Mouse (Mus musculus): ENCODE measurements around the gene Foxd4. TPM values are rescaled to one million over a fixed set of nuclear protein-coding genes. Genes with fewer than 3 reads are reported as not detected.

The Foxd4 gene
- 0.13 and 0.41 TPM in 2 replicates for polyA plus RNA-seq (2012; rRNA removed)

DNA sequence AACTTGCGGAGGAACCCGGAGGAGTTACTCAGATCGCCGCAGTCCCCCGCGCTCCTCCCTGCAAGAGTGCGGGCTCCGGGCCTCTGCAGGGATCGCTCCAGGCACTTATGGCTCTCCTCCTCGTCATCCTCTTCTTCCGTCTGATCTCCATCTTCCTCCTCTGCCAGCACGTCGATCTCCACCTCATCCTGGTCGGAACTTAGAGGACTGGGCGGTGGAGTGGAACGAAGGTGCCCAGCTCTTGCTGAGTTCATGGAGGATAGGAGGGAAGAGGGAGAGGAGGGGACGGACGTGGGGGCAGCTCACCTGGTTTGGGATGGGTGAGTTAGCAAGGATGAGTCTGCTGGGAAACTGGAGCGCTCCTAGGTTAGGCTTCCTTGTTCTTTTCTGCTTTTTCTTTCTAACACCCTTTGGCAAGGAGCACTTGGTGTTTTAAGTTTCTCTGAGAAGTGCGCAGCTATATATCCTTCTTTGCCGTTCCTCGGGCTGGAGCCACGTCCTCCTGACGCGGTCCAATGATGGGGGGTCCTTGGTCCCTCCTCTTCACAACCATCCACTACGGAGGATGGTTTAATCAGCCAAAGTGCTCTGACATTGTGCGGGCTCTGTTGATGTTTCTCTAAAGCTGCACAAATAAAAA is at the start of gene Foxd4:
Gene Foxd4, minus strand, starts transcription at position 617 of the 640 bp plus-strand sequence.
- DNase-seq (ENCODE audit: low read depth): no peak
- TF ChIP-seq CTCF (IDR thresholded peaks at IDR 0.05; ENCODE audit: borderline replicate concordance, extremely low read depth, insufficient read depth, insufficient read length) (no peak), POLR2A (IDR thresholded peaks at IDR 0.05; ENCODE audit: borderline replicate concordance, extremely low read depth, insufficient read depth, insufficient read length, poor library complexity, severe bottlenecking) (no peak)

DNA sequence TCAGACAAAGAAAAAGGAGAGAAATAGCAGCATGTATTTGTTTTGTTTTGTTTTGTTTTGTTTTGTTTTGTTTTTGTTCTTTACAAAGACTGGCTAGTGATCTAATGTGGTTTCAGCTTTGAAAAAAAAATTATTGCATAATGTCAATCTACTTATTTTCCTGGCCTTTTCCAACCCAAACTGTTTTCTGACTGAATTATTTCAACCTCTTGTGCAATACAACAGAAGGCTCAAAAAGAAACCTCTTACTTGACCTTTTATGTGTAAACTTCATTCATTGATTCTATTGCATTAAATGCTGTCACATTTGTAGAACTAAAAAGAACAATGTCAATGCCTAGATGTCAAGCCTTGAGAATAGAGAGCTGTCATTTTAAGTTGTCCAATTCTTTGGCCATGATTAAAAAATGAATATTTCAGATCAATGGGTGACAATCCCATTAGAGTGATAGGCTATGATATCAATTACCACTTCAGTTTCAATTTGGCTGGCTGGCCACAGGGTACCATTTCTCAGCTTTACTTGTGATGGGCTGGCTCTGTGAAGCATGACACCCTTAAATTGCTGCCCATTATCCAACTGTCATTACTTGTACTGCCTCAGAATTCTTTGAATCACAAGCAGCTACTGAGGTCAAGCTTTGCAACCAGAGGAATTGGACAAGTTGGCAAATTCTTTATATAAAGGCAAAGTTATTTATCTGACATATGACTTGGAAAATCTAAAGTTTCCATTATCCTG is 44.7 kb upstream of the Foxd4 start:
- TF ChIP-seq CTCF (IDR thresholded peaks at IDR 0.05; ENCODE audit: borderline replicate concordance, extremely low read depth, insufficient read depth, insufficient read length) (no peak), POLR2A (IDR thresholded peaks at IDR 0.05; ENCODE audit: borderline replicate concordance, extremely low read depth, insufficient read depth, insufficient read length, poor library complexity, severe bottlenecking) (no peak)
- DNase-seq (ENCODE audit: low read depth): no peak

DNA sequence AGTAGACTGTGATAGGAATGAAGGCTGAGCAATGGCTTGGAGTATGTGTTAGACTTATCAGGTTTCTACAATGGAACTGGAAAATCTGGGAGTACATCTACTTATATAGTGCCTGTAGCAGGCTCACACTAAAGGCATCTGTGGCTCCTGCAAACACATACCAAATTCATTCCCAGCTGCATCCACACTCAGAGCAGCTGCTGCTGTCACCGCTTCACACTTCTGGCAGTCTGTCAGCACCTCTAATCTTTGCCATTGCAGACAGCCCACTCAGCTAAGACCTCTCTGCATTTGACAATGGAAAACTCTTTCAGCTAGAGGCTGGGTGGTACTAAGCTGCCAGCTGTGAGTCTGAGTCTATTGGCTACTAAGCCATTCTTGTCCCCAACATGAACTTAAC is 36.1 kb upstream of the Foxd4 start:
- peak; percentile 68 for DNase-seq (ENCODE audit: low read depth)
- TF ChIP-seq CTCF (IDR thresholded peaks at IDR 0.05; ENCODE audit: borderline replicate concordance, extremely low read depth, insufficient read depth, insufficient read length) (no peak), POLR2A (IDR thresholded peaks at IDR 0.05; ENCODE audit: borderline replicate concordance, extremely low read depth, insufficient read depth, insufficient read length, poor library complexity, severe bottlenecking) (no peak)

DNA sequence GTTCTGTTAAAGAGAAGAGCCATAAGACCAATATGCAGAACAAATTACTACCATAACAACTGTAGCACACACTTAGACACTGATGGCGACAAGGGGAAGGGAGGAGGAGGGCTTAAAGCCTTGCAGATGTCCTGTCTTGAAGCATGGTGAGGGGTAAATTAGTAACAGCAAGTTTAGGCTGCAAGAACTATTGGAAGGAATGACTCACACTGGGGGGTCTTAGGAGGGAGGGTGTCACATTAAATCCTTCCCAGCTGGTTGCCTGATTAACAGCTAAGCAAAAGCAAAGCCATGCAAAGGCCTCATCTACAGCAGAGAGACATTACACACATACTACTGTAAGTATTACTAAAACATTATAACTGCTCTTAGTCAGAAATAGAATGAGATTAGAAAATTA is 28.0 kb upstream of the Foxd4 start:
- TF ChIP-seq POLR2A (IDR thresholded peaks at IDR 0.05; ENCODE audit: borderline replicate concordance, extremely low read depth, insufficient read depth, insufficient read length, poor library complexity, severe bottlenecking): no peak
- no peak for TF ChIP-seq CTCF (IDR thresholded peaks at IDR 0.05; ENCODE audit: borderline replicate concordance, extremely low read depth, insufficient read depth, insufficient read length)
- DNase-seq (ENCODE audit: low read depth): no peak

DNA sequence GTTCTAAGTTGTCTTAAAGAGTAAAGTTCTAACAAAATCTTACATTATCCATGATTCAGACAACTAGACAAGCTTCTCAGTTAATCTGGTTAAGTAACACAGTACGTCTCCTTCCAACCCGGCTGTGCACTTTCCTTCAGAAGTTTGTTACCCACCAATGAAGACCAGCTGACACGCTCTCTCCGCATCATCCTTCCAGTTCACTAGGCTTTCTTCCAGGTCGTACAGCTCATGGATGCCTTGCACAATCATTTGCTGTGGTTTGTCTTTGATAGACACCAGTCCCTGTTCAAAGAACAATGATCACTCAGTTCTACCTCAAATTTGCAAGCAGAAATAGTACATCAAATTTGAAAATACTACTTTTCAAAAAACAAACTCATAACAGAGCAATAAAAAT is 19.9 kb upstream of the Foxd4 start:
- DNase-seq (ENCODE audit: low read depth): no peak
- no peak for TF ChIP-seq CTCF (IDR thresholded peaks at IDR 0.05; ENCODE audit: borderline replicate concordance, extremely low read depth, insufficient read depth, insufficient read length)
- TF ChIP-seq POLR2A (IDR thresholded peaks at IDR 0.05; ENCODE audit: borderline replicate concordance, extremely low read depth, insufficient read depth, insufficient read length, poor library complexity, severe bottlenecking): no peak

DNA sequence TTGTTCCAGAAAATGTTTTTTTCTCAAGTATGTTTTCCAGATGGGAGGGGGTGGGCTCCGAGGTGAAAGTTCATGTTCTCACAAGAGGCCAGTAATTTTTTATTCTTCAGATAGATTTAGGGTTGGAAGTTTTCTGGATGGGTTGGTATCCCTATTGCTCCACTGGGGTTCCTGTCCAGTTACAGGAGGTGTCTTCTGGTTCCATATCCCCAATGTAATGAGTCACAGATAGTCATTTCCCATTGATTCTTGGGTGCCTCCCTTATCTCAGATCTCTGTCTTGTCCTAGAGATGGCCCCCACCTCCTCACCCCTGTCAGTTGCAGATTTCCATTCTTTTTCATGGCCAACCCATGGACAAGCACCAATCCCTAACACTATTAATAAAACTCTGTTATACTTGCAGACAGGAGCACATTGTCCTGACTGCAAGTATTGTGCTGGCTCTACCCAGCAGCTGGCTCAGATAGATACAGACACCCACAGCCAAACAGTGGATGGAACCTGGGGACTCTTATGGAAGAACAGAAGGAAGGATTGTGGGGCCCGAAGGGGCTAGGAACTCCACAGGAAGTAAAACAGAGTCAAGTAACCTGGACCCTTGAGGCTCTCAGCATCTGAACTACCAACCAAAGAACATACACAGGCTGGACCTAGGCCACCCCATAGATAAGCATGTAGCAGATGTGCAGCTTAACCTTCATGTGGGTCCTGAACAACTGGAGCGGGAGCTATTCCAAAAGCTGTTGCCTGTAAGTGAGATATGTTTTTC is 7.6 kb upstream of the Foxd4 start:
- TF ChIP-seq POLR2A (IDR thresholded peaks at IDR 0.05; ENCODE audit: borderline replicate concordance, extremely low read depth, insufficient read depth, insufficient read length, poor library complexity, severe bottlenecking): no peak
- no peak for TF ChIP-seq CTCF (IDR thresholded peaks at IDR 0.05; ENCODE audit: borderline replicate concordance, extremely low read depth, insufficient read depth, insufficient read length)
- no peak for DNase-seq (ENCODE audit: low read depth)

DNA sequence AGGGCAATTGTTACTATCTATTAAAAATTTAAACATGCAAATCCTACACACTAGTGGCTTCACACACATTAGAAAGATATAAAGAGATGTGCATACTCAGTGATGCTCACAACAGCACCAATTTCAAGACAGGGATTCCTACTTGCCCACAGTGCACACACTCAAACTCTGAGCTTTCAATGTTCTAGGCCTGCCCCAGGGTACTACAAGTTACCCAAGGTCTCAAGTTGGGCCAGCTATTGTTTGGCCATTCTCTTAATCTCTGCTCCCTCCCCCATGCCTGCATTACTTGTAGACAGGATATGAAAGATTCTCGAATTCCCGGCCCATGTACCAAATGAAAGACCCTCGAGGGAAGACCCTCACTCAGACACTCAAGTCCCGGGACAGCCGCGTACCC is 6.7 kb upstream of the Foxd4 start:
- TF ChIP-seq CTCF (IDR thresholded peaks at IDR 0.05; ENCODE audit: borderline replicate concordance, extremely low read depth, insufficient read depth, insufficient read length) (no peak), POLR2A (IDR thresholded peaks at IDR 0.05; ENCODE audit: borderline replicate concordance, extremely low read depth, insufficient read depth, insufficient read length, poor library complexity, severe bottlenecking) (no peak)
- no peak for DNase-seq (ENCODE audit: low read depth)

DNA sequence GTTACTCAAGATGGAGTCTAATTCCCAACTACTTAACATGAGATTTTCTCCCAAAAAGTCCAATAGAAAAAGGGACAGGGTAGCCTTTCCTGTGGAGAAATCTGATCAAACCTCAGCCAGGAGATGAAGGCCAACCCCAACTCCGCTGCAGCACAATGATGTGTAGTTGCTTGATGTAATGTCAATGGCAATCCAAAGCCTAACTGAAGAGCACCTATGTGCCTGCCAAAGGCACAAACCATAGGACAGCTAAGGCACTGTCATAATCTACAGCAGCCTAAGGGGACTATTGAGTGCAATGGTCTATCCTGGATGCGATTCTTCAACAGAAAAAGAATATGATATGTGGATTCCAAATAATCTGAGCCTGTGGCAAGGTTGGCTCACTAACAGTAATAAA is 1.8 kb upstream of the Foxd4 start:
- DNase-seq (ENCODE audit: low read depth): no peak

DNA sequence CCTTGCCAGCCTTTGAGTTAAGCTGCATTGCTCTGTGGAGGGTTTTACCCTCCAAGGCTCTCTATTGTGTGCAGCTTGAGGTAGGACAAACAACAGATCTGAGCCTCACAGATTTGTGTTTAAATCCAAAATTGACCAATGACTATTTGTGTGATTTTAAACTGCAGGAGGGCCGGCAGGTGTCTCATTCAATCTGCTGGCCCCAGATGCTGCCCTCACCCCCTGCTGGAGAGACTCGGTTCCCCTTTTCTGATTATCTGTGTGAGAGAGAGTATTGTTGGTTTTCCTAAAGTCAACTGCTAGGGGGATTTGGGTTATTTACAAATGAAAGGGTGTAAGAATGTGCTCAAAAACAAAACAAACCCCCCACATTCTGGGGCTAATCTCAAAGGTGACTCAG is 1.3 kb upstream of the Foxd4 start:
- no peak for DNase-seq (ENCODE audit: low read depth)
- TF ChIP-seq CTCF (IDR thresholded peaks at IDR 0.05; ENCODE audit: borderline replicate concordance, extremely low read depth, insufficient read depth, insufficient read length): no peak
- TF ChIP-seq POLR2A (IDR thresholded peaks at IDR 0.05; ENCODE audit: borderline replicate concordance, extremely low read depth, insufficient read depth, insufficient read length, poor library complexity, severe bottlenecking): no peak

More for the DNA sequence above, 1.8 kb upstream of the Foxd4 start:
- TF ChIP-seq POLR2A (IDR thresholded peaks at IDR 0.05; ENCODE audit: borderline replicate concordance, extremely low read depth, insufficient read depth, insufficient read length, poor library complexity, severe bottlenecking): no peak
- TF ChIP-seq CTCF (IDR thresholded peaks at IDR 0.05; ENCODE audit: borderline replicate concordance, extremely low read depth, insufficient read depth, insufficient read length): no peak

DNA sequence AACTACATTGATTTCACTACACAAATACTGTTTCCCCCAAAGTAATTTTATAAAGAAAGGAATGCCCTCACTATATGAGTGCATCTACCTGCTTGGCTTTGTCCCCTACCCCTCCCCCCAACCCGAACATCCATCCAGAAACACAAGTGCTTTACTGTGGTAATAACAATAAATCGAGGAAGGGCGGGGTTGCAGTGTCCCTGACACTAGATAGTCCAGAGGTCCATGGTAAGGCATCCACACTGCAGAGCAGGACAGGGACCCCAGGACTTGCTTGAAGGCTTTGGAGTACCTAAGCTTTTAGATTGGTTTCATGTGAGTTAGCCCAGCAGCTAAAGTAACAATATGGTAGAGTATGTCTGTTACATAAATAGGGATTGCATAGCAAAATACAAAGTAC is 669 bp upstream of the Foxd4 start:
- DNase-seq (ENCODE audit: low read depth): no peak
- TF ChIP-seq CTCF (IDR thresholded peaks at IDR 0.05; ENCODE audit: borderline replicate concordance, extremely low read depth, insufficient read depth, insufficient read length) (no peak), POLR2A (IDR thresholded peaks at IDR 0.05; ENCODE audit: borderline replicate concordance, extremely low read depth, insufficient read depth, insufficient read length, poor library complexity, severe bottlenecking) (no peak)
